Mouse (Mus musculus) heart, embryonic 12.5 days (tissue): Measurements from ENCODE around the gene Psma6. TPM values are rescaled to one million over a fixed set of nuclear protein-coding genes. Genes with fewer than 3 reads are reported as not detected.
A peak's percentile ranks its signal among the peaks of the same experiment; 100 is the strongest.

ENCODE experiments used
- ATAC-seq: fragments of 200-750 bp; cut with Nextera tagmentation; 2 replicates; pipeline ENCODE4 v1.8.0; 2017; ENCODE audit warnings: moderate TSS enrichment, moderate library complexity; ENCODE audit not compliant: insufficient number of reproducible peaks, low FRiP score
- H3K27ac ChIP-seq: fragments of 300-500 bp; sonication (generic); 2 replicates; pipeline ENCODE4 v1.5.1; 2016; ENCODE audit warnings: mild to moderate bottlenecking, moderate library complexity; ENCODE audit not compliant: poor library complexity, severe bottlenecking
- H3K27me3 ChIP-seq: fragments of 300-500 bp; sonication (generic); replicated peaks from 2 replicates; pipeline ENCODE4 v1.6.1; 2016; ENCODE audit warnings: mild to moderate bottlenecking, moderate library complexity
- H3K36me3 ChIP-seq: fragments of 300-500 bp; sonication (generic); 2 replicates; pipeline ENCODE4 v1.6.1; 2016; ENCODE audit warnings: mild to moderate bottlenecking, moderate library complexity
- H3K4me1 ChIP-seq: fragments of 300-500 bp; sonication (generic); replicated peaks from 2 replicates; pipeline ENCODE4 v1.6.1; 2016; ENCODE audit warnings: mild to moderate bottlenecking
- H3K4me2 ChIP-seq: fragments of 300-500 bp; sonication (generic); 2 replicates; pipeline ENCODE4 v1.6.1; 2016; ENCODE audit warnings: mild to moderate bottlenecking, moderate library complexity
- H3K4me3 ChIP-seq: fragments of 300-500 bp; sonication (generic); 2 replicates; pipeline ENCODE4 v1.5.1; 2016; ENCODE audit warnings: mild to moderate bottlenecking
- H3K9ac ChIP-seq: fragments of 300-500 bp; sonication (generic); 2 replicates; pipeline ENCODE4 v1.6.1; 2016; ENCODE audit warnings: mild to moderate bottlenecking, moderate library complexity
- H3K9me3 ChIP-seq: fragments of 300-500 bp; sonication (generic); replicated peaks from 2 replicates; pipeline ENCODE4 v1.6.1; 2016; ENCODE audit warnings: mild to moderate bottlenecking, moderate library complexity
- WGBS: fragments of 180-500 bp; shearing (Covaris S2); methylation state at CpG from one replicate; pipeline ENCODE4 v1.1.7; 2016; 5-methylcytosine and 5-hydroxymethylcytosine counted together
- polyA plus RNA-seq: library from polyadenylated mRNA; unstranded; fragments of >200 nt; fragmentation: Nextera tagmentation; extraction: Ambion mirVana; gene quantifications from 2 replicates; pipeline ENCODE4 v1.2.1, GENCODE M21; 2016

Gene Psma6
- polyA plus RNA-seq, 1 experiment from 2014 or later: 298 TPM

DNA sequence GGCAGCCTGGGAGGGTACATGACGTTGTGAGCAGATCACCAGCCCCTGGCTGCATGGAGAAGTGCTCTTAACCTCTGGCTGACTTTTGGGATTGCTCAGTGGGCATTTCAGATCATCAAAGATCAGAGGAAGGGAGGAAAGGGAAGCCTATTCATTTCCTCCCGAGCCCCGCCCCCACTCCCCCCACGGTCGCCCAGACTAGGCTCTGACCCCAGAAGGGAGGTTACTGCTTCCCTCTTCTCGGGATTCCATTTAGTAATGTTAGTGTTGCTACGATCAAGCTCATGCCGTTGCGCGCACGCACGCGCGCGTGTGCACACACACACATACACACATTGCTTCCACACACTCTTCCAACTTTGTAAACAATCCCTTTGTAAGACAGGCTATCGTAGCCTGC lies 66.4 kb downstream of the Psma6 start:
- Histone ChIP-seq H3K27me3 (no peaks in the 10 kb centered on the region), H3K9me3 (no peaks in the 10 kb centered on the region), H3K9ac (no peak overlapping the region), H3K4me1 (peaks cover 46% of the 10 kb centered on the region), H3K27ac (no peak overlapping the region), H3K4me3 (no peak overlapping the region), H3K36me3 (no peaks in the 10 kb centered on the region), H3K4me2 (no peak overlapping the region)
- WGBS: 66% methylated on average over 16 of the region's 16 CpGs
- no peak for ATAC-seq

DNA sequence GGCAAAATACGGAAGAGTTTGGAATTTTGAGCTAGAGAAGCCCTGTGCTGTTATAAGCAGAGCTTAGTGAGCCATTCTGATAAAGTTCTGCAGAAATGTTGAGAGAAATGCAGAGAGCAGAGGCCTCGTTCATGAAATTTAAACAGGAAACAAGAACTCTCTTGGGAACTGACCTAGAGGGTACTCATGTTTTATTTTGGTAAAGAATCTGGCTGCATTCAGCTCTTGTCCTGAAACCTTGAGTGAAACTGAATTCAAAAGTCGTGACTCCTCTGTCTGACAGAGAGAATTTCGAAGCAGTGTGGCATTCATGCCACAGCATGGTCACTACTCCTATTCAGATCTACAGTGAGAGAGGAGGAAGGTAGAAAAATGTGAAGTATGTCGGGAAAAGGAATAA lies 68.8 kb downstream of the Psma6 start:
- H3K9me3 ChIP-seq: no peaks in the 10 kb centered on the region
- no peak for ATAC-seq
- H3K4me3 ChIP-seq: no peak overlapping the region
- no peak overlapping the region for H3K4me2 ChIP-seq
- H3K27me3 ChIP-seq: no peaks in the 10 kb centered on the region
- no peak overlapping the region for H3K9ac ChIP-seq
- H3K27ac ChIP-seq: peak overlapping the region; percentile 62
- H3K4me1 ChIP-seq: peaks cover 23% of the 10 kb centered on the region
- no peaks in the 10 kb centered on the region for H3K36me3 ChIP-seq
- 44% methylated on average over 5 of the region's 5 CpGs for WGBS

DNA sequence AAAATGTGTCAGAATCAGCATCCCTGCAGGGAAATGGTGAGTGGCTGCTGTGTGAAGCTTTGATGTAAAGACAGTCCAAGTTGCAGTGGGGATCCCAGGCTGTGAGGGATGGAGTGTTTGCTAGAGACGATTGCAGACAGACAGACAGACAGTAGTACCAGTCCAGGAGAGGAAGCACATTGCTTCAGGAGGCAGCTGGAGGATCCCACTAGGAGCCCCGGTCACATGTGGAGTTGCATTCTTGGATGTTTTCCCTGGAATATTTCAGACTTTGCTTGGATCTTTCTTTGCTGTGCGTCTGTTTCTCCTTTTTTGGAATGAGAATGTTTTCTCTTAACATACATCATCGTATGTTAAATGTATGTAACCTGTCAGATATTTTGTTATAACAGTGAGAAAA lies 69.9 kb downstream of the Psma6 start:
- H3K27ac ChIP-seq: no peak overlapping the region
- WGBS: 71% methylated on average over 4 of the region's 4 CpGs
- H3K9ac ChIP-seq: no peak overlapping the region
- H3K4me2 ChIP-seq: no peak overlapping the region
- H3K4me1 ChIP-seq: peaks cover 18% of the 10 kb centered on the region
- no peak for ATAC-seq
- no peaks in the 10 kb centered on the region for H3K27me3 ChIP-seq
- H3K36me3 ChIP-seq: no peaks in the 10 kb centered on the region
- H3K9me3 ChIP-seq: no peaks in the 10 kb centered on the region
- no peak overlapping the region for H3K4me3 ChIP-seq

DNA sequence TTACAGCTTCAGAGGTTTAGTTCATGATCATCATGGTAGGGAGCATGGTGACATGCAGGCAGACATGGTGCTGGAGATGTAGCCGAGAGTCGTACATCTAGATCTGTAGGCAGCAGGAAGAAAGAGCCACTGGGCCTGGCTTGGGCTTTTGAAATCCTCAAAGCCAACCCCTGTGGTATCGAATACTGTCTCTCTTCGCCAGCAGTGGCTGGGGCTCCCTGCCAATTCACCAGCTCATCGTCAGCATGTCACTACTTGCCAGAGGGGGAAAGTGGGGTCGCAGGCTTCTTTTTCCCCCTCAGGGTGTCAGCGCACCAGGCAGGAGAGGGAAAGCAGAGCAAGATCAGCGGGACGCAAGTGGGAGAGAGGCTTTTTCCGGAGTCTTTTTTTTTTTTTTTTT lies 71.2 kb downstream of the Psma6 start:
- H3K4me2 ChIP-seq: no peak overlapping the region
- no peak overlapping the region for H3K4me3 ChIP-seq
- H3K36me3 ChIP-seq: no peaks in the 10 kb centered on the region
- H3K27ac ChIP-seq: no peak overlapping the region
- no peaks in the 10 kb centered on the region for H3K27me3 ChIP-seq
- no peak for ATAC-seq
- WGBS: 74% methylated on average over 10 of the region's 10 CpGs
- H3K4me1 ChIP-seq: peaks cover 15% of the 10 kb centered on the region
- H3K9ac ChIP-seq: no peak overlapping the region
- H3K9me3 ChIP-seq: no peaks in the 10 kb centered on the region

DNA sequence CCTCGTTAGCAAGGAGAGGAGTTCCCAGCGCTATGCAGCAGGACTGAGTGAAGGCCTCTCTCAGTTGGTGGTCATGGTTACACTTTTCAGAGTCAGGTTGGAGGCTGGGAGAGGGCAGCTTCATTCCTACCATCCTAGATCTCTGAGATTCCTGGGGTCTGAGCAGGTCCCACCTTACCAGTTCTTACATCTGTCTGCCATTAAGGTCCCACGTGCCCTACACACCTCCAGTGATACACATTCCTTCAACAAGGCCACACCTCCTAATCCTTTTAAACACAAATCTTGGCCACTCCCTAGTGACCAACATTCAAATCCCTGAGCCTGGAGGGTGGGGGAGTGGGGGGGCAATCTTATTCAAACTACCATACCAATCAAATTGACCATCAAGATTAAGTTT lies 72.1 kb downstream of the Psma6 start:
- no peaks in the 10 kb centered on the region for H3K36me3 ChIP-seq
- no peak overlapping the region for H3K27ac ChIP-seq
- 56% methylated on average over 3 of the region's 3 CpGs for WGBS
- no peaks in the 10 kb centered on the region for H3K9me3 ChIP-seq
- no peak overlapping the region for H3K9ac ChIP-seq
- no peaks in the 10 kb centered on the region for H3K27me3 ChIP-seq
- H3K4me1 ChIP-seq: peaks cover 11% of the 10 kb centered on the region
- no peak overlapping the region for H3K4me2 ChIP-seq
- ATAC-seq: no peak
- H3K4me3 ChIP-seq: no peak overlapping the region

DNA sequence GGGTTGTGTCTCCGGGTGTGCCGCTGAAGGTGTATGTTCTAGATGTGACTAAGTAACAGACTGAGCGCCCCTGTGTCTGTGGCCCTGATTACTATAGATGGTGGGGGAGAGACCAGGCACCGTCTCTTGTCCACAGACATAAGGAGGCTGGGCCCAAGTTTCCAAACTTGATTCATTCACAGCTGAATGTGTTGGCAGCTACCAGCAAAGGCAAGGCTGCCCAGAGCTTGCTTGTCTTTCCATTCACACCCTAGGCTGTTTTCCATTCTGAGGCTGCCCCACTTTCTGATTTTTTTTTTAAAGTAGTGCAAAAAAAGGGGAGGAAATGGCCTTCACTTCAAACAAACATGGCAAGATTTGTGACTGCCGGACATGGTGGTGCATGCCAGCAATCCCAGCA lies 72.9 kb downstream of the Psma6 start:
- WGBS: 66% methylated on average over 5 of the region's 5 CpGs
- H3K9me3 ChIP-seq: no peaks in the 10 kb centered on the region

DNA sequence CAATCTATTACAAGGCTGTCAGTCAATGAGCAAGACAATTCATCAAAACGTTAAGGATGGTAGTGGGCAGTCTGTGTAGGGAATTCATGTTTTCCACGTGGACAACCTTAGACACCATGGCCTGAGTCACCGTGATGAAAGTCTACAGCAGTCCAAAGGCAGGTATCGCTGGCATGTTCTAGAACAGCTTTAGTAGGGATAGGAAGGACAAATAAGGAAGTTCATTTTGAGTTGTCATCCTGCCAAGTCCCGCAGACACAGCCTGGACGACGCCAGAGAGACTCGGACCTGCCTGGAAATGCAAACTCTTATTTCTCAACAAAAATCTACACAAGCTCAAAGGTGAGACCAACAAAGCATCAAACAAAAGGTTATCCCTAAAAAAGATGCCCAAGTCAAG lies 75.7 kb downstream of the Psma6 start:
- WGBS: 64% methylated on average over 8 of the region's 8 CpGs
- no peak overlapping the region for H3K4me3 ChIP-seq
- H3K27me3 ChIP-seq: no peaks in the 10 kb centered on the region
- H3K4me2 ChIP-seq: no peak overlapping the region
- no peak for ATAC-seq
- H3K36me3 ChIP-seq: no peaks in the 10 kb centered on the region
- no peaks in the 10 kb centered on the region for H3K9me3 ChIP-seq
- peaks cover 19% of the 10 kb centered on the region for H3K4me1 ChIP-seq
- H3K27ac ChIP-seq: no peak overlapping the region
- no peak overlapping the region for H3K9ac ChIP-seq

More for the DNA sequence above, 72.9 kb downstream of the Psma6 start:
- Histone ChIP-seq H3K27ac (peak overlapping the region; percentile 33; the same call in 1 of the 2 replicates), H3K4me3 (no peak overlapping the region), H3K27me3 (no peaks in the 10 kb centered on the region), H3K9ac (no peak overlapping the region), H3K36me3 (no peaks in the 10 kb centered on the region), H3K4me1 (peaks cover 17% of the 10 kb centered on the region), H3K4me2 (no peak overlapping the region)
- no peak for ATAC-seq

DNA sequence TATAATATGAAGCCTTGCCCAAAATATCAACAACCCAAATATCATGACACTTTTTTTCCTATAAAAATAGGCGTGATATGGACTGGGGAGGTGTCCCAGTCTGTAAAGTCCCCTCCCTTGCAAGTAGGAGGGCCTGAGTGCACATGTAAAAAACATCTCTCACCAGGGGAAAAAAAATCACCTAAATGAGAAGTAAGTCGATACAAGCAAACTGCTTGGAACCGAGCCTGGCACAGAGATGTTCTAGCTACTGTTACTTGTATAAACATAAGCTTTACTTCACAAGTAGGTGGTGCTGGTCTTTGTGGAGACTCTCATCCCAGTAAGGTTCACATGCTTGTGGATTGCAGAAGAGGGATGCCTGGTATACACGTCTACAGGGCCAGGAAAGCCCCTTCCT lies 76.9 kb downstream of the Psma6 start:
- H3K9ac ChIP-seq: no peak overlapping the region
- no peaks in the 10 kb centered on the region for H3K27me3 ChIP-seq
- H3K36me3 ChIP-seq: no peaks in the 10 kb centered on the region
- peaks cover 24% of the 10 kb centered on the region for H3K4me1 ChIP-seq
- 54% methylated on average over 4 of the region's 4 CpGs for WGBS
- H3K9me3 ChIP-seq: no peaks in the 10 kb centered on the region
- H3K27ac ChIP-seq: no peak overlapping the region
- ATAC-seq: no peak
- no peak overlapping the region for H3K4me2 ChIP-seq
- no peak overlapping the region for H3K4me3 ChIP-seq

DNA sequence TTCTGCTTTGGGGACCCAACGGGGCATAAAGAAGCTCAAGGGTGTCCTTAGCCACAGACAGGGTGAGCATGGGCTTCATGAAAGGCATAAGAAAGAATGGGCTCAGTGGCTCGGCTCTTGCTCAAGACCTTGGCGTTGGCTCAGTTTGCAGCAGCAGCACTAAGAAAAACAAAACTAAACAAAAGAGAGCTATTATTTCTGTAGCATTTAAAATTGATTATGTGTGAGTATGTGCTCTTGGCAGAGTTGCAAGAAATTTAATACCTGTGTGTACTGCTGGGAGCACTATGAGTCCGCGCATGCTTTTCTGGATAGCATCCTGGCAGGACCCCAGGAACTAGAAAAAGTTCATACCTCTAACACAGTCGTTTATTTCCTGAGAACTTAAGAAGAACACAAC lies 77.7 kb downstream of the Psma6 start:
- Histone ChIP-seq H3K4me1 (peaks cover 30% of the 10 kb centered on the region), H3K4me3 (no peak overlapping the region), H3K9me3 (no peaks in the 10 kb centered on the region), H3K27me3 (no peaks in the 10 kb centered on the region), H3K9ac (no peak overlapping the region), H3K4me2 (no peak overlapping the region), H3K36me3 (no peaks in the 10 kb centered on the region), H3K27ac (no peak overlapping the region)
- ATAC-seq: no peak
- WGBS: 70% methylated on average over 6 of the region's 6 CpGs

DNA sequence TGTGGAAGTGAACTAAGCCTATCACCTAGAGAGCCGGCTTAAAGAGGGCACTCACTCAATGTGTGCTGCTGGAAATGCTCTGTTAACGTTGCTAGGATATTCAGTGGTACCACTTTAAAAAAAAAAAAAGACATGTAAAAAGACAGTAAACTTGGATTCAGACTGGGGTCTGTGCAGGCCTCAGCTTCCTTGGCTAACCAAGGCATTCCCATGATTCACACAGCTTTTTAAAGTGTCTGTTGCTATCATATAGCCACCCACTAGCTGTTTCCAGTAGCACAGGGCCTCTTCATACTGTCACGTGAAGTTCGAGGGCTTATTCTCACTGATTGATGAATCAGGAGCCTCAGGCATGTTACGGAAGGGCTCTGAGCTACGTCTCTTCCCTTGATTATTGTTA lies 78.4 kb downstream of the Psma6 start:
- no peak overlapping the region for H3K27ac ChIP-seq
- H3K4me1 ChIP-seq: peaks cover 30% of the 10 kb centered on the region
- no peak overlapping the region for H3K4me3 ChIP-seq
- no peak overlapping the region for H3K9ac ChIP-seq
- no peaks in the 10 kb centered on the region for H3K9me3 ChIP-seq
- H3K36me3 ChIP-seq: no peaks in the 10 kb centered on the region
- 65% methylated on average over 6 of the region's 6 CpGs for WGBS
- H3K27me3 ChIP-seq: no peaks in the 10 kb centered on the region
- no peak for ATAC-seq
- no peak overlapping the region for H3K4me2 ChIP-seq

DNA sequence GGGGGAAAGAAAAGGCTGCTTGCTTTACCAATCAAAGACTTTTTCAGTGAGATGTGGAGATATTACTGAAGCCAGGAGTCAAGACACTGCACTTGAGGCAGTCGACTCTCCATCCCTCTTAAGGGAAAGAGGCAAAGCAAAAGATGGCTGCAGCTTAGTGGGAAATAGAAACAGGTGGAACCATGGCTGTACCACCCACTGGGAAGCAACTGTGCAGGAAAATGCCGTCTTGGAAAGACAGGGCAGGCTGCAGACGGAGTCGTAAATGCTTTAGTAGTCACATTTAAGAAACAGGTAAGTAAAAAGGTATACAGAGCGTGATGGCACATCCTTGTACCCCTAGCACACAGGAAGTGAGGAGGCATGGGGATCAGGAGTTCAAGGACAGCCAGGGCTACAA lies 79.1 kb downstream of the Psma6 start:
- 83% methylated on average over 5 of the region's 5 CpGs for WGBS
- Histone ChIP-seq H3K4me2 (no peak overlapping the region), H3K36me3 (no peaks in the 10 kb centered on the region), H3K4me1 (peaks cover 30% of the 10 kb centered on the region), H3K4me3 (no peak overlapping the region), H3K27me3 (no peaks in the 10 kb centered on the region), H3K27ac (no peak overlapping the region), H3K9me3 (no peaks in the 10 kb centered on the region), H3K9ac (no peak overlapping the region)
- ATAC-seq: no peak

DNA sequence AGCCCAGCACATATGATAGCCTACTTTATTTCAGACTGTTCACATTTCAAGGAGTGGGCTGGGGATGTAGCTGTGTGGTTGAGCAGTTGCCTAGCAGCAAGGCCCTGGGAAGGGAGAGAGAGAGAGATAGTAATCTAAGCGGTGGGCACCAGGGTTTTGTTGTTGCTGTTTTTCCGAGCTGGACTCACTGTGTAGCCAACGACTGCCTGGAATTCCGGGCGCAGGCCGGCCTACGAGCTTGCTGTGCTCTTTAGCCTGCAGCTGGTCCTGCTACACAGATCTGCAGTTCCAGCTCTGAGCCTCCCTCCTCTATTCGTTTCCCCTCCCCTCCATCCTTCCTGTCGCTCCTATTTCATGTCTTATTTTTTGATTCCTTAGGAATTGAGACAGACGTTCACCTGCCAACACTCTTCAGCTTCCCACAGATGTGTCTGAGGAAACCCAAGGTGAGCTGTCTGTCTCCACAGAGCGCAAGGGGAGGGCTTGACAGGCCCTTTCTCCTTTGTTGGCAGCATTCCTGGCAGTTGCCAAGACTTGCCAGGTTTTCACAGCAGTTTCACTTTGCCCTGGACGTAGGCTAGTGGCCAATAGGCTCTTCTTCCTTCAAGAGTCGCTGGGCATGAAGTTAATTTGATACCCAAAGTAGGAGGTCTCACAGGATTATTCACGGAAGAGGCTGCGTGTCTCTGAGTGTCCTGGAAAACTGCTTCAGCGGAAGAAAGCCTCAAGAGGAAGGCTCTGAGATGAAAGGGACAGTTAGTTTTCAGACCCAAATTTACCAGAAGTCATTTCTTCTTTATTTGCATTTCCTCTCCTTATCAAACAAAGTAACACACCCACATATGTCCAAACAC lies 80.2 kb downstream of the Psma6 start:
- H3K9ac ChIP-seq: peak overlapping the region; percentile 25; the same call in 1 of the 2 replicates
- H3K4me3 ChIP-seq: no peak overlapping the region
- H3K36me3 ChIP-seq: no peaks in the 10 kb centered on the region
- no peaks in the 10 kb centered on the region for H3K9me3 ChIP-seq
- peak overlapping the region; percentile 14 for H3K27ac ChIP-seq
- H3K4me1 ChIP-seq: peaks cover 35% of the 10 kb centered on the region
- no peaks in the 10 kb centered on the region for H3K27me3 ChIP-seq
- ATAC-seq: no peak
- 39% methylated on average over 16 of the region's 16 CpGs for WGBS
- peak overlapping the region; percentile 33; the same call in 1 of the 2 replicates for H3K4me2 ChIP-seq
